Mouse (Mus musculus): Measurements from ENCODE around the gene Alcam.
A peak's percentile ranks its signal among the peaks of the same experiment; 100 is the strongest.

Gene Alcam

GRCm38 (mm10) chr16:52366915-52367314, 87.0 kb downstream of the Alcam start:
- no peak for DNase-seq (ENCODE audit: low read depth)

GRCm38 (mm10) chr16:52363944-52364511, 89.8 kb downstream of the Alcam start:
- no peak for DNase-seq (ENCODE audit: low read depth)

- DNase-seq (ENCODE audit: low read depth): no peak
Observed at GRCm38 (mm10) chr16:52343467-52344033, 110.3 kb downstream of the Alcam start.

- DNase-seq (ENCODE audit: low read depth): peak; percentile 21
Observed at GRCm38 (mm10) chr16:52342694-52343466, 111.0 kb downstream of the Alcam start.

- DNase-seq (ENCODE audit: low read depth): no peak
Observed at GRCm38 (mm10) chr16:52334084-52334483, 119.8 kb downstream of the Alcam start.

GRCm38 (mm10) chr16:52333631-52334030, 120.2 kb downstream of the Alcam start:
- no peak for DNase-seq (ENCODE audit: low read depth)

- no peak for DNase-seq (ENCODE audit: low read depth)
Observed at GRCm38 (mm10) chr16:52331341-52331830, 122.5 kb downstream of the Alcam start.

- peak; percentile 42 for DNase-seq (ENCODE audit: low read depth)
Observed at GRCm38 (mm10) chr16:52329420-52329819, 124.5 kb downstream of the Alcam start.

- no peak for DNase-seq (ENCODE audit: low read depth)
Observed at GRCm38 (mm10) chr16:52319229-52319628, 134.6 kb downstream of the Alcam start.

- DNase-seq (ENCODE audit: low read depth): peak; percentile 85
Observed at GRCm38 (mm10) chr16:52311073-52311472, 142.8 kb downstream of the Alcam start.

GRCm38 (mm10) chr16:52307016-52307415, 146.9 kb downstream of the Alcam start:
- DNase-seq (ENCODE audit: low read depth): no peak

- no peak for DNase-seq (ENCODE audit: low read depth)
Observed at GRCm38 (mm10) chr16:52303532-52303902, 150.4 kb downstream of the Alcam start.

- DNase-seq (ENCODE audit: low read depth): no peak
Observed at GRCm38 (mm10) chr16:52302790-52303531, 150.9 kb downstream of the Alcam start.

- DNase-seq (ENCODE audit: low read depth): no peak
Observed at GRCm38 (mm10) chr16:52301730-52302129, 152.1 kb downstream of the Alcam start.

- DNase-seq (ENCODE audit: low read depth): no peak
Observed at GRCm38 (mm10) chr16:52296376-52296775, 157.5 kb downstream of the Alcam start.

GRCm38 (mm10) chr16:52295535-52295934, 158.3 kb downstream of the Alcam start:
- peak; percentile 54 for DNase-seq (ENCODE audit: low read depth)

GRCm38 (mm10) chr16:52292440-52293048, 161.3 kb downstream of the Alcam start:
- peak; percentile 59 for DNase-seq (ENCODE audit: low read depth)

GRCm38 (mm10) chr16:52280186-52280585, 173.7 kb downstream of the Alcam start:
- no peak for DNase-seq (ENCODE audit: low read depth)

- peak; percentile 70 for DNase-seq (ENCODE audit: low read depth)
Observed at GRCm38 (mm10) chr16:52265066-52265465, 188.8 kb downstream of the Alcam start.

GRCm38 (mm10) chr16:52263751-52264150, 190.1 kb downstream of the Alcam start:
- no peak for DNase-seq (ENCODE audit: low read depth)

- DNase-seq (ENCODE audit: low read depth): no peak
Observed at GRCm38 (mm10) chr16:52262582-52262981, 191.3 kb downstream of the Alcam start.

- DNase-seq (ENCODE audit: low read depth): no peak
Observed at GRCm38 (mm10) chr16:52261755-52262154, 192.1 kb downstream of the Alcam start.
